Mouse (Mus musculus) C2C12 (cell line): ENCODE results near the gene Arhgef3.

Source experiments
- CTCF ChIP-seq: IDR thresholded peaks from one replicate; pipeline ENCODE4 v1.5.1; 2011; ENCODE audit not compliant: control insufficient read depth, insufficient read depth, insufficient read length
- USF1 ChIP-seq: IDR thresholded peaks from one replicate; pipeline ENCODE4 v1.6.1; 2011; ENCODE audit warnings: low read depth, mild to moderate bottlenecking, control low read depth, moderate library complexity

DNA sequence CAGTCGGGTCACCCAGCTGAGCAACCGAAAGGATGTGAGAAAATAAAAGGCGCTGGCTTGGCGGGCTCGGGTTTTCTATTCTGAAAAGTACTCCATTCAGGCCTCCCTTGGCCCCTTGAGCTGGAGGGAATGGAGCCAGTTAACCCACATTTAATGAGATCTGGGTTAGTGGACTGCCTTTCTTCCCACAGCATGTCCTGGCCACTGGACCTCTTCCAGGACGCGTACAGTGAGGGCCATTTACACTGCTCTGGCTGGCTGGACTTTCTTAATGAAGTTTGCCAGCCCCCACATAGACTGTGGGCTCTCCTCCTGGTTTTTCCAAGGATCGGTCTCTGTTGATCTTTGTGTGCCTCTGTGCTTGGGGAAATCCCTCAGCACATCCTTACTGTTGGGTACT is 52.1 kb downstream of the Arhgef3 start:
- no peak for TF ChIP-seq CTCF
- TF ChIP-seq USF1 = no peak
